Mouse (Mus musculus) embryo, embryonic 11.5 days (tissue): Measurements from ENCODE around the gene Cypt4.
"Not testable (repeated sequence)": the region's sequence is repeated elsewhere in the genome, so short reads cannot be mapped to it uniquely, and the experiment has no call there.

Experiments used
- DNase-seq: peaks from one replicate; pipeline ENCODE4 v3.0.0-alpha.2; 2012; ENCODE audit warnings: low read depth, low spot score

Cypt4 gene

GRCm38 (mm10) chr9:24624896-24625295 is at the start of gene Cypt4:
Cypt4 (plus strand) TSS chr9:24625196.
- DNase-seq, result no peak

- not testable (repeated sequence) for DNase-seq
Observed at GRCm38 (mm10) chr9:24637341-24637740, 12.3 kb downstream of the Cypt4 start.
